Mouse (Mus musculus) G1E (cell line): ENCODE data around the gene Ttc39a. TPM values are rescaled to one million over a fixed set of nuclear protein-coding genes. Genes with fewer than 3 reads are reported as not detected.

ENCODE experiments used
- ATAC-seq: 2 replicates; pipeline ENCODE4 v1.8.0; 2016; ENCODE audit warnings: mild to moderate bottlenecking; ENCODE audit not compliant: insufficient number of reproducible peaks, poor library complexity, low FRiP score, severe bottlenecking; ENCODE audit errors: extremely low read depth
- DNase-seq: peaks from one replicate; pipeline ENCODE4 v3.0.0; 2012; ENCODE audit warnings: low spot score
- H3K27me3 ChIP-seq: 2 replicates; pipeline ENCODE4 v1.6.1; 2012; ENCODE audit warnings: mild to moderate bottlenecking, low read length, inconsistent platforms; ENCODE audit not compliant: insufficient read depth
- H3K36me3 ChIP-seq: replicated peaks from 2 replicates; pipeline ENCODE3; 2012; ENCODE audit warnings: mild to moderate bottlenecking, inconsistent platforms
- H3K4me1 ChIP-seq: 2 replicates; pipeline ENCODE4 v1.6.1; 2012; ENCODE audit warnings: low read depth, low read length, inconsistent platforms, mixed read lengths; ENCODE audit not compliant: insufficient read depth
- H3K4me3 ChIP-seq: 2 replicates; pipeline ENCODE4 v1.5.1; 2012; ENCODE audit warnings: low read depth, mild to moderate bottlenecking, inconsistent platforms, low read length, moderate library complexity, mixed read lengths
- H3K9me3 ChIP-seq: replicated peaks from 2 replicates; pipeline ENCODE4 v1.6.1; 2012; ENCODE audit warnings: inconsistent platforms
- CTCF ChIP-seq: IDR thresholded peaks from 2 replicates; pipeline ENCODE4 v1.5.1; 2012; ENCODE audit warnings: low read depth, low read length, inconsistent platforms, mixed read lengths
- GATA1 ChIP-seq: IDR thresholded peaks from 2 replicates; pipeline ENCODE4 v1.6.1; 2012; ENCODE audit warnings: borderline replicate concordance, low read length, inconsistent platforms, mixed read lengths
- GATA2 ChIP-seq: IDR thresholded peaks from 2 replicates; pipeline ENCODE4 v1.6.1; 2012; ENCODE audit warnings: low read depth, low read length, inconsistent platforms, borderline replicate concordance
- POLR2AphosphoS5 ChIP-seq: IDR thresholded peaks from 2 replicates; pipeline ENCODE4 v1.6.1; 2012; ENCODE audit warnings: low read depth, low read length, inconsistent platforms; ENCODE audit not compliant: insufficient replicate concordance
- TAL1 ChIP-seq: conservative IDR thresholded peaks from 2 replicates; pipeline ENCODE4 v1.6.1; 2012; ENCODE audit warnings: low read depth, low read length, inconsistent platforms, mixed read lengths
- polyA plus RNA-seq: library from polyadenylated mRNA; stranded (reverse); fragments of >175 nt; gene quantifications from 2 replicates; pipeline ENCODE4 v1.2.3, GENCODE M21; 2012
- total RNA-seq, 2 experiments: library from RNA; stranded (forward) in 1 of 2; stranded (reverse) in 1 of 2; fragments of 200-1000 nt in 1 of 2; fragments of >200 nt in 1 of 2; fragmentation: Nextera tagmentation in 1 of 2; gene quantifications; 2 replicates each; pipeline ENCODE4 v1.2.3; 2014 to 2017

Ttc39a gene
- total and polyA plus RNA-seq, 3 experiments = 28.9 to 50.2 (median 40.4) TPM

DNA sequence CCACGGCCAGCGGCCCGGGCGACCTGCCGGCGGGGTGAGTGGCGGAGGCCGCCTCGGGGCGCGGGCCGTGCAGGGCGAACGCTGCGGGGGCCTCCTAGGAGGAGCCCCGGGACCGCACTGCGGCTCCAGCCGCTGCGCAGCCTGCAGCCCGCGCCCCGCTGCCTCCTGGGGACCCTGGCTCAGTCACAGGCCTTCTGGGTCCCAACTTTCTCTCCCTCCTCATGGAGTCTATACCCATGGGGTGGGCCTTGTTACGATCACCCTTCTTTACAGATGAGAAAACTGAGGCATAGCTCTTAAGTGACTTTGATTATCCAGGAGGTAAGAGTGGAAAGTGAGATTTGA is 725 bp downstream of the Ttc39a start:
- ATAC-seq (no peak), DNase-seq (no peak)
- no peaks in the 10 kb centered on the region for H3K27me3 ChIP-seq
- no peak for TF ChIP-seq CTCF
- no peak for TF ChIP-seq POLR2AphosphoS5
- TF ChIP-seq TAL1 = no peak
- TF ChIP-seq GATA2 = no peak
- TF ChIP-seq GATA1 = no peak
- no peaks in the 10 kb centered on the region for H3K9me3 ChIP-seq
- peaks cover 84% of the 10 kb centered on the region for H3K4me1 ChIP-seq
- peaks cover 32% of the 10 kb centered on the region for H3K36me3 ChIP-seq
- peak overlapping the region; percentile 79 for H3K4me3 ChIP-seq

DNA sequence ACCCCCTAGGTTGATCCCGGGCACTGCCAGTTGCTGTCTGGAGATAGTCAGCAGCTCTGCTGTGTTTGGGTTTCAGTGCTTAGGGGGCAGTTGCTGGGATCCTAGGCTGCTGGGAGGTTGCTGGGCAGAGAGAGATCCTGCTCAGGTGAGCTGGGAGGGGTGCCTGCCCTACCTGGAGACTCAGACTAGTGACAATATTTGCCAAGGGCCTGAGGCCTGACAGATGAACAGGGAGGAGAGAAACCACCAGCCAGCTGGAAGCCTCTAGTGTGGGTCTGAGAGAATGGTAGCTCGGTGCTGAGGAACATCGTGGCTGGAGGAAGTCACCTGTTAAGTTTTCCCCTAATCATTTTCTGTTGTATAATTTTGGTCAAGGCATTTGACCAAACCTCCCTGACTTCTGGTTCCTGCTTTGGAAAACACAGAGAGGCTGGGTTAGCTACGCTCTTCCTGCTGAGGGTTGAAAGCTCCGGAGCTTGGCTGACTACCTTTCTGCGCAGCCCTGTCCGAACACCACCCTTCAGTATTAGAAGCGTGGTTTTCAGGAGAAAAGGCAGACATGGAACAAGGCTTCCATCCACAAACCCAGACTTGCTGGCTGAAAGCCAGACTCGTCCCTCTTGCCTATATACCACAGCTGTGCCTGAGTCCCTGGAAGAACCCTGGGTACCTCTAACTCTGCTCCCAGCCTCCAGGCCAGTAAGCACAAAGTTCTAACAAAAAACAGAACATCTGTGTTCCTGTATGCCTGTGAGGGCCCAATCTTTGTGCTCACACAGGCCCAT is 1.5 kb downstream of the Ttc39a start:
- H3K4me1 ChIP-seq = peaks cover 86% of the 10 kb centered on the region
- H3K4me3 ChIP-seq = peak overlapping the region; percentile 79; the same call in 1 of the 2 replicates
- H3K9me3 ChIP-seq = no peaks in the 10 kb centered on the region
- TF ChIP-seq GATA1 = no peak
- no peak for TF ChIP-seq GATA2
- no peak for TF ChIP-seq TAL1
- TF ChIP-seq POLR2AphosphoS5 = no peak
- no peak for ATAC-seq
- no peak for DNase-seq
- H3K27me3 ChIP-seq = no peaks in the 10 kb centered on the region
- peaks cover 27% of the 10 kb centered on the region for H3K36me3 ChIP-seq

DNA sequence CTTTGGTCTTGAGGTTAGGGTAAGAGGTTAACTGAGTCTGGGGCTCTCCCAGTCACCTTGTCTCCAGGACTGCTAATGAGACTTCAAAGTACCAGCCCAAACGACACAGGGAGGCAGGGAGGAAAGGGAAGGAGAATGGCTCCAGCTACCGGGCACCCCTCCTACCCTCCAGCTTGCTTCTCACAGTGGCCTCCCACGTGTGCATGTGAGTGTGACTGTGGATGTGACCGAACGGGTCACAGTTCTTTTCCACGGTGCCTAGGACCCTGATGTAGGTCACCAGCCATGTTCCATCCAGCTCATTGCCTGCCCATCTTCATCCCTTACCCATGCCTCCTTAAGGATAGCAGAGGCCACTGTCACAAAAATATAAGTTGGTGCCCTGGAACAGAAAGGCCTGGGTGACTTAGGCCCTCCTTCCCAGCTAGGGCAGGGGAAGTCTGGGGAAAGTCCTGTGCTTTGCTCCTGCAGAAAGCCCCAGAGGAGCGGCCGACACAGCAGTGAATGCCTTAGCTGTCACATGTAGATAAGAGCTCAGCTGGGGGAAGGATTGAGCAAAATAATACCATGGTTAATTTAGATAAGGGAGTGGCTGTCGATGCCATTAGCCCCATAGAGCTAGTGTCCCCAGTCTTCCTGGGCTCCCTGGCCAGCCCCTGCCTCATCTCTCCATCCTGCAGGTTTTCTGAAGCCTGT is 4.4 kb downstream of the Ttc39a start:
- H3K27me3 ChIP-seq = no peaks in the 10 kb centered on the region
- H3K36me3 ChIP-seq = peaks cover 18% of the 10 kb centered on the region
- H3K4me1 ChIP-seq = peaks cover 93% of the 10 kb centered on the region
- peak overlapping the region; percentile 58; the same call in 1 of the 2 replicates for H3K4me3 ChIP-seq
- peak; percentile 82 for DNase-seq
- peak; percentile 83 for ATAC-seq
- TF ChIP-seq TAL1 (peak; percentile 97), GATA1 (no peak), GATA2 (no peak)
- no peaks in the 10 kb centered on the region for H3K9me3 ChIP-seq

DNA sequence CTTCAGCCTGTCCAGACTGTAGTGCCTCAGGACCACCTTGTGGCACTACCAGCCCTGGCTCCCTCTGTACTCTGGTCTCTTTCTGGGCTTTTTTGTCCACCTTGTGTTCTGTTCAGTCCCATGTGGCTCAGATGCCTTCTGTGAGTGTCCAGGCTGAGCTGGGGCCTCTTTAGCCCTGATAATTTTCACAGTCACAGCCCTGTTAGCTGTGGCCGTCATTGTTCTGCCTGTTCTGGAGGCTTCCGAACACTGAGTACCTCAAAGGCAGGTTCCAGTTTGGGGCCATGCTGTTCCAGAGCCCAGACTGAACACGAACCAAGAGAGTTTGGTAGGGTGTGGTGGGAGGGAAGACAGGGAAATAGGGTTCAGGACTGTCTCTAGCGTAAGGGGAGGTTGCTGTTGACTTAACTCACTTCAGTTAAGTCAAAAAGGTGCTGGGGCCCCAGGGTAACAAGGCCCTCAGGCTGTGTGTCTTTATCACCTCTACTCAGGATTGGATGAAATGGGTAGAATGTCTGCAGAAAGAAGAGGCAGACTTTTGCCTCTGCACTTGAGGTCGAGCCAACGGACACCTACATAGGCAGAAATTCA is 5.0 kb downstream of the Ttc39a start:
- Histone ChIP-seq H3K9me3 (no peaks in the 10 kb centered on the region), H3K4me1 (peaks cover 89% of the 10 kb centered on the region), H3K27me3 (no peaks in the 10 kb centered on the region), H3K4me3 (peak overlapping the region; percentile 54; the same call in 1 of the 2 replicates), H3K36me3 (peaks cover 21% of the 10 kb centered on the region)
- ATAC-seq = peak; percentile 12
- DNase-seq = peak; percentile 41
- TF ChIP-seq GATA1 (no peak), CTCF (no peak), POLR2AphosphoS5 (no peak), GATA2 (no peak), TAL1 (no peak)

- TF ChIP-seq TAL1 = no peak
- TF ChIP-seq GATA2 = no peak
- no peak for TF ChIP-seq CTCF
- no peak for TF ChIP-seq POLR2AphosphoS5
- no peak for TF ChIP-seq GATA1
- Histone ChIP-seq H3K4me1 (peaks cover 83% of the 10 kb centered on the region), H3K36me3 (peaks cover 21% of the 10 kb centered on the region), H3K27me3 (no peaks in the 10 kb centered on the region), H3K9me3 (no peaks in the 10 kb centered on the region), H3K4me3 (no peak overlapping the region; the same call in 1 of the 2 replicates)
- ATAC-seq (no peak), DNase-seq (no peak)
These were observed 5.8 kb downstream of the Ttc39a start for GRCm38 (mm10) chr4:109412233-109412632.

DNA sequence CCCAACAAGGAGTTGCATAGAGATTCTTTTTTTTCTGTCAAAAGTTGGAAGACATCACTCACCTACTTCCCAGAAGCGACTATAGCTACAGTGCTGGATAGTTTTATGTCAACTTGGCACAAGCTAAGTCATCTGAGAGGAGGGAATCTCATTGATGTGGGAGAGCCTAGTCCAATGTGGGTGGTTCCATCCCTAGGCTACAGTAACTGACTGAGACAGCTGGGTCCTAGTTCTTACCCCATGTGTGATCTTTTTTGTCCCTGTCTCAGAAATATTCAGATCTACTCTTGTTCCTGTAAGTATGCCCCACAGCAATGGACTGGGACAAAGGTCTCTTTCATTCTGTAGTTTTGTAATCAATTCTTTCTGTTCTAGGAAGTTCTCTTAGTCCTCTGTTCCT is 11.6 kb downstream of the Ttc39a start:
- no peak for TF ChIP-seq CTCF
- no peak for TF ChIP-seq POLR2AphosphoS5
- Histone ChIP-seq H3K4me1 (peaks cover 63% of the 10 kb centered on the region), H3K27me3 (no peaks in the 10 kb centered on the region), H3K36me3 (peaks cover 38% of the 10 kb centered on the region), H3K9me3 (no peaks in the 10 kb centered on the region), H3K4me3 (no peak overlapping the region)
- DNase-seq (no peak), ATAC-seq (no peak)
